Mouse (Mus musculus): ENCODE measurements around the gene Sh2d3c. TPM values are rescaled to one million over a fixed set of nuclear protein-coding genes. Genes with fewer than 3 reads are reported as not detected.

The Sh2d3c gene
- polyA plus RNA-seq, 2 experiments from 2014 or later, result 54.0 to 90.6 TPM

- ATAC-seq, result peak; percentile 48
Observed at GRCm38 (mm10) chr2:32727435-32727834, 6.6 kb downstream of the Sh2d3c start.

GRCm38 (mm10) chr2:32728463-32728862 is 7.6 kb downstream of the Sh2d3c start:
- ATAC-seq, result no peak

- ATAC-seq, result no peak
Observed at GRCm38 (mm10) chr2:32729547-32729946, 8.7 kb downstream of the Sh2d3c start.

- no peak for ATAC-seq
Observed at GRCm38 (mm10) chr2:32730854-32731253, 10.0 kb downstream of the Sh2d3c start.

DNA sequence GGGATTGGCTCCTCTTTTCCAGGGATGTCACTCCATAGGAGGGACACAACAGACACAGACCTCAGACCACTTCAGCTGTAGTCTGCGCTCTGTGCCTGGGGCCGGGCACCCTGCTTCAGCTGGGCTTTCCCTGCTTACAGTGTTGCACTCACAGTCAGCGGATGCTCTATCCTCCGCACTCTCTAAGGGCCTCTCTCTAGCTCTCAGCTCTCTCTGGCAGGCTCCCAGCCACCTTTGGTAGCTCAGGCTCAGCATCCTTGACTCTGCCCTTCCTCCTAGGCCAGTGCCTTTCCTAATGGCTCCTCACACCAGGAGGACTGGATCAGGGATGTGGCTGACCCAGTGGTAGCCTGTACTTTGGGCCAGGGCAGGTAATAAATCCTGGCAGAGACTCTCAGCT is 11.1 kb downstream of the Sh2d3c start:
- ATAC-seq, result no peak

- ATAC-seq, result no peak
Observed at GRCm38 (mm10) chr2:32732695-32733094, 11.8 kb downstream of the Sh2d3c start.

GRCm38 (mm10) chr2:32734480-32734879 is 13.6 kb downstream of the Sh2d3c start:
- no peak for ATAC-seq

- ATAC-seq, result no peak
Observed at GRCm38 (mm10) chr2:32734933-32735332, 14.1 kb downstream of the Sh2d3c start.

- no peak for ATAC-seq
Observed at GRCm38 (mm10) chr2:32736306-32736829, 15.5 kb downstream of the Sh2d3c start.

GRCm38 (mm10) chr2:32737008-32737407 is 16.2 kb downstream of the Sh2d3c start:
- no peak for ATAC-seq

- no peak for ATAC-seq
Observed at GRCm38 (mm10) chr2:32739311-32739710, 18.5 kb downstream of the Sh2d3c start.

- no peak for ATAC-seq
Observed at GRCm38 (mm10) chr2:32740916-32741272, 20.0 kb downstream of the Sh2d3c start, which contains the start of gene 6330409D20Rik. TSS of gene 6330409D20Rik (minus strand) at chr2:32741016.

- no peak for ATAC-seq
Observed at GRCm38 (mm10) chr2:32741273-32742172, 20.7 kb downstream of the Sh2d3c start.

DNA sequence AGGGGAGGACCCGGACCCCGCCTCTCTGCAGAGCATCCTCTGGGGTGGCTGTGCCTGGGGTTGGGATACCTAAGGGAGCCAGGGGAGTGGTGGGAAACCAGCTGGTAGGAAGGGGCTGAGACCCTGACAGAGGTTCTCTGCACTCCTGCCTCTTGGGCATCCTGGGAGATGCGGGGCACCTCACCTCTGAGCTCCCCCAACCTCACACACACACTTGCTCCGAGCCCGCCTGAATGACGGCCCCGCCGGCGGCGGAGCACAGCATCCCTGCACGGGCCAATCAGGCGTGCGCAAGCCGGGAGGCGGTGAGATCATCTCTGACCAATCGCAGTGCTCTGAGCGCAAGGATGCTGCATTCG is 21.3 kb downstream of the Sh2d3c start:
- no peak for ATAC-seq

DNA sequence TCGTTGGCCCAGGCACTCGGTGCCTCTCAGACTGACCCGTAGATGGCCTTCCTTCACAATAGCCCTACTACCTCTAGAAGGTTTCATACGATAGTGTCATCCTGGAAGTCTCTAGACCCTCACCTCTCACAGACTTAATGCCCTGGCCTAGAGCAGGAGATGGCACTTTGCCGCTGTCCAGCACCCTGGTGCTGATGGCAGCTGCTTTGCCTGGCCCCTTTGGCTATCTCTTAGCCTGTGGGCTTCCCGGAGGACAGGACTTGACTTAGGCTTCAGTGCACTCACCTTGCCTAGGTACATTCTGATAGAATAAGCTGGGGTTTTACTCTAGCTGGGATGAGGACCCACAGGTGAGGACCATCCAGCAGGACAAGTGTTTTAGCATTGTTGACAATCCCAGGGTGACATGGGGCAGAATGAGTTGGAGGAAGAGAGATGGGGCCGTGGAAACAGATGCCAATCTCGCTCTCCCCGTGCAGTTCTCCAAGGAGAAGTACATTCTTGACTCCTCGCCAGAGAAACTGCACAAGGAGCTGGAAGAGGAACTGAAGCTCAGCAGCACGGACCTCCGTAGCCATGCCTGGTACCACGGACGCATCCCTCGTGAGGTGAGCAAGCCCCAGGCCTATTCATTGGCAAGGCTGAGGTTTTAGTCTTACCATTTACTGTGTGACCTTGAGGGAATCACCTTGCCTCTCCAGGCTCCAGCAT is 23.6 kb downstream of the Sh2d3c start:
- no peak for ATAC-seq

DNA sequence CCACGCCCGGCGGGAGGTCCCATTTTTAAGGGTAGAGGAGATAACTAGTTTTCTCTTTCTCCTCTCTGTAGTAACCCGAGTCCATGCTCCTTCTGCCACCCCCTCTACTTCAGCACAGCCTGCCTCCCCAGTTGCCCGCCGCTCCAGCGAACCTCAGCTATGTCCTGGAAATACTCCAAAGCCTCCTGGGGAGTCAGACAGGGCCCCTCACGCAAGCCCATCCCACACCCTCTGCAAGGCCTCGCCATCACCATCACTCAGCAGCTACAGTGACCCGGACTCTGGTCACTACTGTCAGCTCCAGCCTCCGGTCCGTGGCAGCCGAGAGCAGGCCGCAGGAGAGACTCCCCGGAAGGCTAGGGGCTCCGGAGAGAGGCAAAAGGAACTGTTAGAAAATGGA is 28.2 kb downstream of the Sh2d3c start:
- no peak for ATAC-seq

DNA sequence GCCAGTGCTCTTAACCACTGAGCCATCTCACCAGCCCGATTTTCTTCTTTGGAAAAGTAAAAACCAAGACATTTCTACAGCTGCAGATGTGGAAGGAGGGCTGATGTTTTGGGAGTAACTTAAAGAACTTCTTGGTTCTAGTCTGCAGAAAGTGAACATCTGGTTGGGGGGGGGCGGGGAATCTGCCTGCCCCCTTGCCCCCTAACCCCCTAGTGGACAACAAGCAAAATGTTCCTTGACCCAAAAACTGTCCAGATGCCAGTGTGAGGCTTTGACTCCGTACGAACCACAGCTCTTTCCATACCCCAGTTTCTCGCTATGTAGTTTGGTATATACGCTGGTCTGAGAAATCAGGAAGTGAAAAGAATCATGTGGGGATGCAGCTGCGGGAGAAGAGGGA is 29.3 kb downstream of the Sh2d3c start:
- no peak for ATAC-seq

- ATAC-seq, result no peak
Observed at GRCm38 (mm10) chr2:32750887-32751664, 30.2 kb downstream of the Sh2d3c start.

- no peak for ATAC-seq
Observed at GRCm38 (mm10) chr2:32751665-32752033, 30.8 kb downstream of the Sh2d3c start.

GRCm38 (mm10) chr2:32752181-32752580 is 31.3 kb downstream of the Sh2d3c start:
- ATAC-seq, result no peak

DNA sequence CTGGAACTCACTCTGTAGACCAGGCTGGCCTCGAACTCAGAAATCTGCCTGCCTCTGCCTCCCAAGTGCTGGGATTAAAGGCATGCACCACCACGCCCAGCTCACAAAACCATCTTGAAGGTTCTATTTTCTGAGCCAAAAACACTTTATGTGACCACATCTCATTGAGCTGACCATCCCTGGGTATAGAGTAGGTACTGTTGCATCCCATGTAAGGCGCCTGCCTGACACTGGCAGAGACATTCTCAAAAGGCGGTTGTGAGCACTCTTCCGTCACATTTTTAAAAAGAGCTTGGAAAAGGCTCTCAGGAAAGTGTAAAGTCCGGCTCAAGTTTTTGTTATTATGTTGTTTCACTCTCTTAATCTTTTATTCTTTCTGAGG is 35.8 kb downstream of the Sh2d3c start:
- no peak for ATAC-seq

- peak; percentile 98 for ATAC-seq
Observed at GRCm38 (mm10) chr2:32757056-32757845, 36.4 kb downstream of the Sh2d3c start, which contains the start of gene Tor2a. TSS of gene Tor2a (plus strand) at chr2:32757234.
